Mouse (Mus musculus) liver, embryonic 14.5 days (tissue): Measurements from ENCODE around the gene Fam57b.

ENCODE experiments used
- CTCF ChIP-seq: IDR thresholded peaks from 2 replicates; pipeline ENCODE4 v1.5.1; 2016; ENCODE audit warnings: antibody characterized with exemption, low read depth, control low read depth
- EP300 ChIP-seq: IDR thresholded peaks from 2 replicates; pipeline ENCODE4 v1.6.1; 2016; ENCODE audit warnings: antibody characterized with exemption, low read depth

DNA sequence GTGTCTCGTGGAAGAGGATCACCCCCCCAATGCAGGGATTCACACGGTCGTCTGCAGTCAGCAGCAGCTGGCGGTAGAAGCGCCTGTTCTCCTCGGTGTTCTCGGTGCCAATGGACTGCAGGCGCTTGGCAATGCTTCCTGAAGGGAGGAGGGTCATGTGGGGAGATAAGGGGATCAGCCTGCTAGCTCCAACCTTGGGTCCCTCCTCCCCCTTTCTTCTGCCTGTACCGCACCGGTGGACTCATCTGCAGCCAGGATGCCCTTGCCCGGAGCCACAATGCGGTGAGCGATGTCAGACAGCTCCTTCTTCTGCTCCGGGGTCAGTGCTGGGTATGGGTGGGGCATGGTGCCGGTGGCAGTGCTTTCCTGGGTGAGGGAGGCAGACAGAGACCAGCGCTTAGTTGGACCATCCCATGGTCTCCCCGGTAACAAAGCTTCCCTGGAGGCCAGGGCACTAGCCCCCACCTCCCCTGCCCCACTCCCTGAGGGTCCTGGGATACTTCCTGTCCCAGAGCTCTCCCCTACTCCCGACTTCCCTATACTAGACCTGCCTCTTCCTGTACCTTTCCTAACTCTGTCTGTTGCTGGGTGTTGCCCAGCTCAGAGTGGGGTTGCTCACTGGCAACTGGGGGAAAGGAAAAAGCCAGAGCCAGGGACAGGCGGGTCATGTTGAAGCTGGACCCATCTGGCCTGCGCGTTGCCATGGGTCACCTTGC lies at the start of gene Fam57b:
- TF ChIP-seq CTCF (no peak), EP300 (no peak)
